10 mouse cellular contexts compared by ENCODE assay signal in genomic region chr16:59548582-59548947, GRCm38 (mm10). TPM values are rescaled to one million over a fixed set of nuclear protein-coding genes. Genes with fewer than 3 reads are reported as not detected.
A peak's percentile ranks its signal among the peaks of the same experiment; 100 is the strongest.
DNase-seq lines count a peak whose midpoint lies in the region; ATAC-seq and TF ChIP-seq lines count a peak whose summit lies in the region.
"Had no signal": no experiment of that assay in that cellular context is flagged by ENCODE, and none has a peak within 500 bp of the region (broad histone marks: within the 10 kb centered on the region; RNA-seq: fewer than 3 reads in every experiment).

No protein-coding gene starts in this region.

- DNase-seq in heart, adult 18-20 months: no peak
- DNase-seq in kidney, postnatal 0 days (ENCODE audit: low spot score): no peak
- DNase-seq in kidney, adult 8-10 months: no peak
- DNase-seq in thymus, adult 2 months: no peak
- DNase-seq in layer of hippocampus, adult 9-11 months: no peak
- DNase-seq: thymus, postnatal 36 days had no signal

- 77% methylated on average over 4 of the region's 4 CpGs for WGBS in heart, embryonic 13.5 days
- WGBS in kidney, postnatal 0 days: 81% methylated on average over 4 of the region's 4 CpGs
- WGBS in embryonic facial prominence, embryonic 15.5 days: 75% methylated on average over 4 of the region's 4 CpGs
- WGBS in limb, embryonic 15.5 days: 86% methylated on average over 4 of the region's 4 CpGs
- WGBS in thymus, adult 2 months: 96% methylated on average over 4 of the region's 4 CpGs

- H3K4me2 ChIP-seq in heart, embryonic 13.5 days: no peak overlapping the region
- H3K4me2 ChIP-seq in kidney, postnatal 0 days (ENCODE audit: low read length): no peak overlapping the region
- H3K4me2 ChIP-seq in embryonic facial prominence, embryonic 15.5 days (replicated peaks): no peak overlapping the region
- no peak overlapping the region for H3K4me2 ChIP-seq in limb, embryonic 15.5 days

- no peak for TF ChIP-seq POLR2A in thymus, adult 2 months (IDR thresholded peaks at IDR 0.05; ENCODE audit: control insufficient read depth, extremely low read depth, insufficient read depth, low read length, poor library complexity)

- peak overlapping the region; percentile 73 for H3K27ac ChIP-seq in heart, embryonic 13.5 days (replicated peaks)
- H3K27ac ChIP-seq in kidney, postnatal 0 days: no peak overlapping the region
- 0 out of 2 replicates have a peak overlapping the region, but pooled peaks have one; percentile 22 for H3K27ac ChIP-seq in embryonic facial prominence, embryonic 15.5 days (replicated peaks)
- H3K27ac ChIP-seq in limb, embryonic 15.5 days: peak overlapping the region; percentile 12; the same call in 1 of the 2 replicates
- no peak overlapping the region for H3K27ac ChIP-seq in thymus, adult 2 months (ENCODE audit: control insufficient read depth, insufficient read depth, low read length)

- no peak for ATAC-seq in heart, embryonic 13.5 days (ENCODE audit: extremely low read depth, insufficient number of reproducible peaks, low FRiP score, low TSS enrichment)
- peak; percentile 40; the same call in 1 of the 2 replicates for ATAC-seq in kidney, postnatal 0 days (replicated peaks; ENCODE audit: low FRiP score, low read depth)
- no peak for ATAC-seq in embryonic facial prominence, embryonic 15.5 days (ENCODE audit: insufficient number of reproducible peaks, low FRiP score, low TSS enrichment, low read depth)
- no peak for ATAC-seq in limb, embryonic 15.5 days (ENCODE audit: insufficient number of reproducible peaks, low FRiP score, low TSS enrichment, low read depth)
- ATAC-seq: lung, postnatal 0 days had no signal

- TF ChIP-seq CTCF in kidney, postnatal 0 days (IDR thresholded peaks at IDR 0.05; ENCODE audit: low read depth): no peak
- TF ChIP-seq CTCF in thymus, adult 2 months (IDR thresholded peaks at IDR 0.05; ENCODE audit: borderline replicate concordance, control insufficient read depth, extremely low read depth, insufficient read depth, low read length, poor library complexity): no peak

- no peaks in the 10 kb centered on the region for H3K27me3 ChIP-seq in heart, embryonic 13.5 days (replicated peaks)
- H3K27me3 ChIP-seq in kidney, postnatal 0 days (ENCODE audit: insufficient read depth, low read length): no peaks in the 10 kb centered on the region
- no peaks in the 10 kb centered on the region for H3K27me3 ChIP-seq in embryonic facial prominence, embryonic 15.5 days
- no peaks in the 10 kb centered on the region for H3K27me3 ChIP-seq in limb, embryonic 15.5 days
- H3K27me3 ChIP-seq in thymus, adult 2 months (ENCODE audit: control insufficient read depth, insufficient read depth, low read length): no peaks in the 10 kb centered on the region

- H3K9ac ChIP-seq in heart, embryonic 13.5 days: no peak overlapping the region
- no peak overlapping the region for H3K9ac ChIP-seq in kidney, postnatal 0 days (ENCODE audit: low read depth, low read length)
- H3K9ac ChIP-seq in embryonic facial prominence, embryonic 15.5 days: no peak overlapping the region
- no peak overlapping the region for H3K9ac ChIP-seq in limb, embryonic 15.5 days

- peaks cover 34% of the 10 kb centered on the region for H3K4me1 ChIP-seq in heart, embryonic 13.5 days
- H3K4me1 ChIP-seq in kidney, postnatal 0 days (replicated peaks; ENCODE audit: insufficient read depth, low read length): no peaks in the 10 kb centered on the region
- H3K4me1 ChIP-seq in embryonic facial prominence, embryonic 15.5 days: peaks cover 14% of the 10 kb centered on the region
- H3K4me1 ChIP-seq in limb, embryonic 15.5 days: no peaks in the 10 kb centered on the region
- no peaks in the 10 kb centered on the region for H3K4me1 ChIP-seq in thymus, adult 2 months (replicated peaks; ENCODE audit: control insufficient read depth, insufficient read depth, low read length)

- no peaks in the 10 kb centered on the region for H3K9me3 ChIP-seq in heart, embryonic 13.5 days
- H3K9me3 ChIP-seq in kidney, postnatal 0 days (replicated peaks; ENCODE audit: low read length): no peaks in the 10 kb centered on the region
- no peaks in the 10 kb centered on the region for H3K9me3 ChIP-seq in embryonic facial prominence, embryonic 15.5 days (replicated peaks)
- H3K9me3 ChIP-seq in limb, embryonic 15.5 days: no peaks in the 10 kb centered on the region

- peaks cover 33% of the 10 kb centered on the region for H3K36me3 ChIP-seq in heart, embryonic 13.5 days
- no peaks in the 10 kb centered on the region for H3K36me3 ChIP-seq in kidney, postnatal 0 days (ENCODE audit: insufficient read depth, low read length)
- H3K36me3 ChIP-seq in embryonic facial prominence, embryonic 15.5 days: no peaks in the 10 kb centered on the region
- no peaks in the 10 kb centered on the region; the same call in 1 of the 2 replicates for H3K36me3 ChIP-seq in limb, embryonic 15.5 days
- no peaks in the 10 kb centered on the region for H3K36me3 ChIP-seq in thymus, adult 2 months (ENCODE audit: control insufficient read depth, insufficient read depth, low read length)

- no peak overlapping the region for H3K4me3 ChIP-seq in heart, embryonic 13.5 days
- no peak overlapping the region for H3K4me3 ChIP-seq in kidney, postnatal 0 days (replicated peaks; ENCODE audit: low read depth, low read length)
- no peak overlapping the region for H3K4me3 ChIP-seq in embryonic facial prominence, embryonic 15.5 days (replicated peaks)
- no peak overlapping the region for H3K4me3 ChIP-seq in limb, embryonic 15.5 days
- H3K4me3 ChIP-seq in thymus, adult 2 months (ENCODE audit: control insufficient read depth, insufficient read depth, low read length): no peak overlapping the region

RNA-seq across cellular contexts. Expression of gene Crybg3, which starts 52.2 kb away (rescaled TPM):
- polyA plus RNA-seq in heart, embryonic 13.5 days (2015; fragmentation: Nextera tagmentation; extraction: Ambion mirVana): 10.3 and 12.3 TPM in 2 replicates
- 10 to 100 TPM; 71.9 to 73.5 TPM for total RNA-seq in heart, adult 18-20 months (2021)
- 4.2 and 5.4 TPM in 2 replicates for polyA plus RNA-seq in kidney, postnatal 0 days (2015; fragmentation: Nextera tagmentation; extraction: Ambion mirVana)
- polyA plus RNA-seq in embryonic facial prominence, embryonic 15.5 days (2015; fragmentation: Nextera tagmentation; extraction: Ambion mirVana): 11.4 and 12.7 TPM in 2 replicates
- 12.0 and 13.8 TPM in 2 replicates for polyA plus RNA-seq in limb, embryonic 15.5 days (2015; fragmentation: Nextera tagmentation; extraction: Ambion mirVana)
- 1.0 and 1.4 TPM in 2 replicates for polyA plus RNA-seq in thymus, adult 2 months (2012; rRNA removed)

Comparison
In these comparisons a context has a peak if more than half of its experiments do, and no peak if none do; other contexts are left out.
1. H3K27ac ChIP-seq: peak in heart, embryonic 13.5 days (single experiment), embryonic facial prominence, embryonic 15.5 days (single experiment) and limb, embryonic 15.5 days (single experiment); none in kidney, postnatal 0 days (single experiment) and thymus, adult 2 months (single experiment).